Mouse (Mus musculus): ENCODE results near the gene Gm3625. TPM values are rescaled to one million over a fixed set of nuclear protein-coding genes. Genes with fewer than 3 reads are reported as not detected.

Gene Gm3625
- polyA plus RNA-seq, 1 experiment from 2014 or later = not detected

DNA sequence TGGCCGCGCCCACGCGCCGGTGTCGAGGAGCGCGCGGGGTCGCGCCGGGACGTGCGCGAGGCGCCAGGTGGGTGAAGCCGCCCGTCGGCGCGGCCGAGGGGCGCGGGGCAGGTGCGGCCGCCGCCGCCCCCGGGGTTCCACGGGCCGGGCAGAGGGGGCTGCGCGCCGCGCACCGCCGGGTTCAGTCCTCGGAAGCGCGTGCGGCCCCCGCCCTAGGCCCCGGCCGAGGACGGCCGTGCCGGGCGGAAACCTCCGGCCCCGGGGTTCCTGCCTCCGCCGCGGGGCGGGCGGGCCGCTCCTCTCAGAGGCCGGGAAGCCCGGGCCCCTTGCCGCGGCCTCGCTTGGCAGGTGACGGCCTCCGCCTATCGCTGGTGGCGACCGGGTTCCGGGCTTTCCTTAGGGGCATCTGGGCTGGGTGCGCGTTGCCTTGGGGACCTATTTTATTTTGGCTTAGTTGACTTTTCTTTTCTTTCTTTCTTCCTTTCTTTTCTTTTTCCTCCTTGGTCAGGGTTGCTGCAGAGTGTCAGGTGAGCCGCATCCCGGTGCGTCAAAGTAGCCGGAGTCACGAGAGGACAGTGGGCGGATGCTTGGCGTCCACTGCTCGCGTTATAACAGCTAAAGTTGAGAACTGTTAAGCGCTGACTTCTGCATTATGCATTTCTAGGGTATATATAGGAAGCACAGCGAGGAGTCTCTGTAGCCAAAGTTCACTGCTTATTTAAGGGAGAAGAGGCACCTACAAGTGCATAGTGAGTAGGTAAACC is 621 bp upstream of the Gm3625 start:
- Histone ChIP-seq H3K27me3 (replicated peaks) (no peaks in the 10 kb centered on the region), H3K9ac (peak overlapping the region; percentile 96), H3K4me1 (peaks cover 20% of the 10 kb centered on the region), H3K9me3 (no peaks in the 10 kb centered on the region), H3K27ac (replicated peaks) (peak overlapping the region; percentile 90), H3K4me2 (peak overlapping the region; percentile 78), H3K36me3 (no peaks in the 10 kb centered on the region), H3K4me3 (peak overlapping the region; percentile 92)
- under 1% methylated on average over 77 of the region's 80 CpGs for WGBS
- ATAC-seq (ENCODE audit: extremely low read depth, insufficient number of reproducible peaks, low FRiP score, low TSS enrichment) = peak; percentile 63

DNA sequence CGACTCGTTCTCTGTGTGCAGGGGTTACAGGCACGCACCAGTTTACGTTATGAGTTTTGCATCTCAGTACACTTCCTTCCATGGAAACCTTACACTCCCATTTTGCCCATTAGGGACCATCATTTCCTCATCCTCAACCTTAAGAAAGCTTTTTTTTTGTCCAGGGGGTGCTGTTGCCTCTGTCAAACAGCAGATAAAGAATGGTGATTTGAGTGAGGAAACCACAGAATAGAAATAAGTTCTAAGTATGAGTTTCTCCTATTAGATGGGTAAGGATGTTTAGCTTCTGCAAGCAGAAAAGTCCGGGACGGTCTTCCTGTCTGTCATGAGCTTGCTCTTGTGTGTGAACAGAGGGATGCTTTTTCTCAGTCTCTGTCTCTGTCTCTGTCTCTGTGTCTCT is 702 bp downstream of the Gm3625 start:
- no peaks in the 10 kb centered on the region for H3K36me3 ChIP-seq
- H3K4me2 ChIP-seq = peak overlapping the region; percentile 78
- ATAC-seq (ENCODE audit: extremely low read depth, insufficient number of reproducible peaks, low FRiP score, low TSS enrichment) = no peak
- H3K4me3 ChIP-seq = peak overlapping the region; percentile 92
- peak overlapping the region; percentile 96 for H3K9ac ChIP-seq
- 61% methylated on average over 6 of the region's 6 CpGs for WGBS
- peaks cover 20% of the 10 kb centered on the region for H3K4me1 ChIP-seq
- no peak overlapping the region for H3K27ac ChIP-seq (replicated peaks)
- H3K27me3 ChIP-seq (replicated peaks) = no peaks in the 10 kb centered on the region
- H3K9me3 ChIP-seq = no peaks in the 10 kb centered on the region

DNA sequence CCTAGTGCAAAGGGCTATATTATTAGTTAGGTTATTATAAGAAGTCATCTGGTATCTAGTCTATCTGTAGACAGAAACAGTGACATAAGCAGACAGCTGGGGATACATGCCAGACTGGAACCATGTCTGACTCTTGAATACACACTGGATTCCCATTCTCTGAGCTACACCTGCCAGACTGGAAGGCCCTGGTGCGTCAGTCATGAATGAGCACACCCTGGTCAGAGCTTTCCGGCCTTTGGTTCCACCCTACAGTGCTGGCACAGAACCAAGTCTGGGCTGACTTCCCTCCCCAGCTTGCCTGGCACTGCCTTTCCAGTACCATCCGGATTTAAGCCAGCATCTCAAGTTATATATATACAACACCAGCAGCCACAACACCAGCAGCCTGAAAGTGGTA is 4.1 kb downstream of the Gm3625 start:
- Histone ChIP-seq H3K27ac (replicated peaks) (no peak overlapping the region), H3K27me3 (replicated peaks) (no peaks in the 10 kb centered on the region), H3K4me3 (no peak overlapping the region), H3K36me3 (no peaks in the 10 kb centered on the region), H3K4me1 (peaks cover 7% of the 10 kb centered on the region), H3K4me2 (no peak overlapping the region), H3K9me3 (no peaks in the 10 kb centered on the region), H3K9ac (no peak overlapping the region)
- ATAC-seq (ENCODE audit: extremely low read depth, insufficient number of reproducible peaks, low FRiP score, low TSS enrichment) = no peak
- 53% methylated on average over 3 of the region's 3 CpGs for WGBS

DNA sequence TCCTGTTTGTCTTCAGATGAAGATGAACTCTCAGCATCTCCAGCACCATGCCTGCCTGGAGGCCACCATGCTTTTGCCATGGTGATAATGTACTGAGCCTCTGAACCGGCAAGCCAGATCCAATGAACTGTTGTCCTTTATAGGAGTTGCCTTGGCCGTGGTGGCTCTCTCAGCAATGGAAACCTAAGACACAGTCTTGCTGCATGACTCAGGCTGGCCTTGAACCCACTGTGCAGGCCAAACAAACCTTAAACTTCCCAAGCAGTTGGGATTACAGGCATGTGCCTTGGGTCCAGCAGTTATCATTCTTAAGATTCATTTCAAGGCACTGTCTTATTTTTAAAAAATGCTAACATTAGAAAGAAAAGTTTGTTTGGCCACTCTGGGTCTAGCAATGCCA is 4.9 kb downstream of the Gm3625 start:
- Histone ChIP-seq H3K36me3 (no peaks in the 10 kb centered on the region), H3K27me3 (replicated peaks) (no peaks in the 10 kb centered on the region), H3K27ac (replicated peaks) (no peak overlapping the region), H3K9me3 (no peaks in the 10 kb centered on the region), H3K4me1 (peaks cover 7% of the 10 kb centered on the region), H3K9ac (no peak overlapping the region), H3K4me2 (no peak overlapping the region), H3K4me3 (no peak overlapping the region)
- no peak for ATAC-seq (ENCODE audit: extremely low read depth, insufficient number of reproducible peaks, low FRiP score, low TSS enrichment)
- WGBS = 73% methylated on average over 2 of the region's 2 CpGs

DNA sequence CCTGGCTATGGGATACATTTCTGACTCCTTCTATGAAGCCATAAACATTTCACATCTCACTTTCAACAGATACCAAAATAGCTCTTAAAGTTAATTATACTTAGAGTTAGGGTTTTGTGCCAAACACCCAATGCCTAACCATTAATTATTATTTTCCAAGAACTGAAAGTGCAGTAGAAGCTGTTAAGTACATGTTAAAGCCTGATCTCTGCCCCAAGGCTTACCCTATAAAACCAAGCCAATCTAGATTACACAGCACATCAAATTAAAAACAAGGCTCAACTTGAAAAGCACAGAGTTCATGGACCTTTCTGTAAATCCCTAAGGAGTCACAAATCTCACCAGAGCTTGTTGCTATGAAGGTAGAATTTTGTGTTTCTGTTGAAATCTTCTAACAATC is 10.4 kb downstream of the Gm3625 start:
- H3K27ac ChIP-seq (replicated peaks) = no peak overlapping the region

DNA sequence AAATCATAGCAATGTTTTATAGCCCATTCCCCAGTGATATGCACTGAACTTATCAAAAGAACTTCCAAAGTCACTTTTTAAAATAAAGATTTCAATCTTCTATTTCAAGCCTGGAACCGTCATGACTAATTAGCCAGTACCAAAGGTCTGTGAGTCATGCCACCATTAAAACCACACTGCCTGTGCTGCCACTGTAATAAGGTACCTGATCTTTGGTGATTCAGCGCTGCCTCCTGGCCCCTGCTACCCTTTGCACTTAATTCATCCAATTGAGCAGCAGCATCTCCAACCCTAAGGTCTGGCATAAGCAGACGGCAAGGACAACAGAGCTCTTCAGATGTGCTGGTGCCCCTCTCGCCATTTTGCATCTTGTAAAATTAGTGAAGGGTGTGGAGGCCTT is 18.7 kb downstream of the Gm3625 start:
- no peak overlapping the region for H3K4me2 ChIP-seq
- H3K36me3 ChIP-seq = no peaks in the 10 kb centered on the region
- no peak overlapping the region for H3K4me3 ChIP-seq
- 0 out of 2 replicates have a peak, but pooled peaks cover 3% of the 10 kb centered on the region for H3K4me1 ChIP-seq
- WGBS = 75% methylated on average over 4 of the region's 4 CpGs
- ATAC-seq (ENCODE audit: extremely low read depth, insufficient number of reproducible peaks, low FRiP score, low TSS enrichment) = no peak
- H3K27me3 ChIP-seq (replicated peaks) = no peaks in the 10 kb centered on the region
- no peaks in the 10 kb centered on the region for H3K9me3 ChIP-seq
- H3K27ac ChIP-seq (replicated peaks) = no peak overlapping the region
- H3K9ac ChIP-seq = no peak overlapping the region

More for the DNA sequence above, 10.4 kb downstream of the Gm3625 start:
- Histone ChIP-seq H3K9ac (no peak overlapping the region), H3K9me3 (no peaks in the 10 kb centered on the region), H3K36me3 (no peaks in the 10 kb centered on the region), H3K4me3 (no peak overlapping the region), H3K4me1 (no peaks in the 10 kb centered on the region), H3K4me2 (no peak overlapping the region), H3K27me3 (replicated peaks) (no peaks in the 10 kb centered on the region)
- ATAC-seq (ENCODE audit: extremely low read depth, insufficient number of reproducible peaks, low FRiP score, low TSS enrichment) = no peak

DNA sequence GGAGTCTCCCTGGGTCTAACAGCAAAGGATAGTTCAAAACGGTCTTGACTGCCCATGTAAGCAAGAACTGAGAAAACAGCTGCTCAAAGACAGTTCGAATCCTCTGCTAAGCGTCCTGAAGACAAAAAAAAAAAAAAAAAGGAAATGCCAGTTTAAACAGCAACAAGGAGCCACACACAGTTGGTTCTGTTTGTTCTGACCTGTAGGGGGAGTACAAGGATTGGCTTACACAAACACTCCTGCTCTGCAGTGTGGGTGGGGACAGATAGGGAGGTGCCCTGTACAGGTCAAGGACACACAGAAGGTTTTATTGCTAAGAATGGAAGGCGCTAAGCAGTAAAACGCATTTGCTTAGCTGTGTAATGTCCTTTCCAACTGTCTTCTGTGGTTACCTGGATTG is 20.9 kb downstream of the Gm3625 start:
- ATAC-seq (ENCODE audit: extremely low read depth, insufficient number of reproducible peaks, low FRiP score, low TSS enrichment) = no peak
- Histone ChIP-seq H3K36me3 (no peaks in the 10 kb centered on the region), H3K4me1 (0 out of 2 replicates have a peak, but pooled peaks cover 3% of the 10 kb centered on the region), H3K27ac (replicated peaks) (no peak overlapping the region), H3K9me3 (no peaks in the 10 kb centered on the region), H3K4me2 (no peak overlapping the region), H3K4me3 (no peak overlapping the region), H3K9ac (no peak overlapping the region), H3K27me3 (replicated peaks) (no peaks in the 10 kb centered on the region)
- WGBS = 37% methylated on average over 5 of the region's 5 CpGs

DNA sequence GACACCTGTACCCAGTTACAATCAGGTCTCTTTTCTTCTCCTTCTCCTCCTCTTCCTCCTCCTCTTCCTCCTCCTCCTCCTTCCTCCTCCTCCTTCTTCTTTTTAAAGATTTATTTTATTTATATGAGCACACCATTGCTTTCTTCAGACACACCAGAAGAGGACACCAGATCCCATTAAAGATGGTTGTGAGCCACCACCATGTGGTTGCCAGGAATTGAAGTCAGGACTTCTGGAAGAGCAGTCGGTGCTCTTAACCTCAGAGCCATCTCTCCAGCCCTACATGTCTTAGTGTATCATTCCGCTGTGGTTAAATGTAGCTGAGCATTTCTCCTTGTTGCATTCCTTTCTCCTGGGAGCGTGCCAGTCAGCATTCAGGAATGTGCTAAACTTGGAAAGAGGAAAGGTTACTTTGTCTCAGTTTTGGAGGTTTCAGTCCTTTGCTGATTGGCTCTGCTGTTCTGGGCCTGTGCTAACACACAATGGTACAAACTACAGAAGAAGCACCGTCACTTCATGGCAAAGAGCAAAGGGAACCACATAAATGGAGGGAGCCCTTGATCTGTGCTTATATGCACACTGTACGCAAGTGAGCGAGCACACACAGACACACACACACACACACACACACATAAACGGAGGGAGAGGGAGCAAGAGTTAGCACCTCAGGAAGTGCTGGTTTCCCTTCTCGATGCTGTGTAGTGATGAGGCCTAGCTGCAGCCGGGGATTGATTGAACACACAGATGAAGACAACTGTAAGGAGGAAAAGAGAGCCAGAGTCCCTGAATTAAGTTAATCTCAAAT is 34.0 kb downstream of the Gm3625 start:
- 30% methylated on average over 9 of the region's 9 CpGs for WGBS
- H3K4me3 ChIP-seq = no peak overlapping the region
- no peaks in the 10 kb centered on the region; the same call in 1 of the 2 replicates for H3K9me3 ChIP-seq
- ATAC-seq (ENCODE audit: extremely low read depth, insufficient number of reproducible peaks, low FRiP score, low TSS enrichment) = no peak
- H3K36me3 ChIP-seq = no peaks in the 10 kb centered on the region
- H3K27ac ChIP-seq (replicated peaks) = peak overlapping the region; percentile 78
- peak overlapping the region; percentile 5; the same call in 1 of the 2 replicates for H3K4me2 ChIP-seq
- H3K4me1 ChIP-seq = peaks cover 27% of the 10 kb centered on the region
- H3K27me3 ChIP-seq (replicated peaks) = no peaks in the 10 kb centered on the region
- no peak overlapping the region for H3K9ac ChIP-seq

DNA sequence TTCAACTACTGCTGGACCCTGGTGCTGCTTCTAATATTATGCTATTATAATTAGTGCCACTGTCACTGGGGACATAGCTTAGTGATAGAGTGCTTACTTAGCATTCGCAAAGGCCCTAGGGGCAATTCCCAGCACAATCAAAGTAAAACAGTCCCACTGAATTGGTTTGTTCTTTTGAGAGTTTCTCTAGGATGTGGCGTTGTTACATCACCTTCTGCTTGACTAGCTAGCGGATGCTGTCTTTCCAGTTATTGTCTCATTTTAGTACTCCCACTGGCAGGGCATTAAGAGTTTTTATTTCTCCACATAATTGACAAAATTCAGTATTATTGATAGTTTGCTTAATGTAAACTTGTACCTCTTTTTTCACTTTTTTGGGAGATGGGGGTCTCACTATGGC is 34.7 kb downstream of the Gm3625 start:
- Histone ChIP-seq H3K9ac (no peak overlapping the region), H3K4me2 (no peak overlapping the region), H3K27me3 (replicated peaks) (no peaks in the 10 kb centered on the region), H3K9me3 (no peaks in the 10 kb centered on the region; the same call in 1 of the 2 replicates), H3K4me1 (peaks cover 28% of the 10 kb centered on the region), H3K4me3 (no peak overlapping the region), H3K36me3 (no peaks in the 10 kb centered on the region), H3K27ac (replicated peaks) (peak overlapping the region; percentile 78)
- ATAC-seq (ENCODE audit: extremely low read depth, insufficient number of reproducible peaks, low FRiP score, low TSS enrichment) = no peak
- 90% methylated on average over 3 of the region's 3 CpGs for WGBS

DNA sequence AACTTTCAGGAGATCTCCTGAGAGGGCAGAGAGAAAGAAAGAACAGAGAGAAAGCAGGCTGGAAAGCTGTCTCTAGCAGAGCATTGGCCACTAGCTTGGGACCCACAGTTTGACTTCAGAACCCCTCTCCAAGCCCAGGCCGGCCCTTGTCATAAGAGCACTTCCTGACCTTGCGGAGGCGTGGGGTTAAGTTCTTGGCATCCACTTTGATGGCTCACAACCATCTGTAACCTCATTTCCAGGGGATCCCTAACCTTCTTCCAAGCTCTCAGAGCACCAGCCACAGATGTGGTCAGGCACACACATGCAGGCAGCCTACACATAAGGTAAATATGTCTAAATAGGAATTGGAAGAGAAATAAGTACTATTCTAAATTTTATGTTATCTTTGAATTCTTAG is 35.3 kb downstream of the Gm3625 start:
- no peak for ATAC-seq (ENCODE audit: extremely low read depth, insufficient number of reproducible peaks, low FRiP score, low TSS enrichment)
- H3K27me3 ChIP-seq (replicated peaks) = no peaks in the 10 kb centered on the region
- no peak overlapping the region for H3K4me2 ChIP-seq
- H3K9me3 ChIP-seq = no peaks in the 10 kb centered on the region; the same call in 1 of the 2 replicates
- H3K36me3 ChIP-seq = no peaks in the 10 kb centered on the region
- no peak overlapping the region for H3K9ac ChIP-seq
- H3K27ac ChIP-seq (replicated peaks) = no peak overlapping the region
- H3K4me1 ChIP-seq = peaks cover 31% of the 10 kb centered on the region
- WGBS = 69% methylated on average over 3 of the region's 3 CpGs
- no peak overlapping the region for H3K4me3 ChIP-seq

DNA sequence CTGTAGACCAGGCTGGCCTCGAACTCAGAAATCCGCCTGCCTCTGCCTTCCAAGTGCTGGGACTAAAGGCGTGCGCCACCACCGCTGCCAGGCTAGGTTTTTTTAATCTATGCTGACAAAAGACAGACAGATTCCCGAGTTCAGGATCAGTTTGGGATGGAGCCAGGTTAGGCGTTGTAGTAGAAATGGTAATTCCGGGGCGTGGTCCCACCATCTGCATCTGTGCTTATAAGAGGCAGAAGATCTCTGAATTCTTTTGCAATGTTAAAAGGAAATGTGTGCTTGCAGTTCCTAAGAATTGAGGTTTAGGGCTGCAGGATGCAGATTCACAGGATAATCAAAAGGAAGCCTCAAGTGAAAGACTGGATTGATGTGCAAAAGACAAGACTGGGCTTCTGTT is 35.8 kb downstream of the Gm3625 start:
- Histone ChIP-seq H3K9ac (no peak overlapping the region), H3K9me3 (no peaks in the 10 kb centered on the region; the same call in 1 of the 2 replicates), H3K27me3 (replicated peaks) (no peaks in the 10 kb centered on the region), H3K4me2 (no peak overlapping the region), H3K27ac (replicated peaks) (no peak overlapping the region), H3K4me3 (no peak overlapping the region), H3K36me3 (no peaks in the 10 kb centered on the region), H3K4me1 (peaks cover 35% of the 10 kb centered on the region)
- 76% methylated on average over 9 of the region's 9 CpGs for WGBS
- no peak for ATAC-seq (ENCODE audit: extremely low read depth, insufficient number of reproducible peaks, low FRiP score, low TSS enrichment)
